Mouse (Mus musculus): ENCODE measurements at regions not wholly inside any gene's neighbourhood (a gene's known extent, or its start where the extent isn't known, plus 50 kb on each side); places are given as distances from the start of the nearest gene placed in this dataset.

DNA sequence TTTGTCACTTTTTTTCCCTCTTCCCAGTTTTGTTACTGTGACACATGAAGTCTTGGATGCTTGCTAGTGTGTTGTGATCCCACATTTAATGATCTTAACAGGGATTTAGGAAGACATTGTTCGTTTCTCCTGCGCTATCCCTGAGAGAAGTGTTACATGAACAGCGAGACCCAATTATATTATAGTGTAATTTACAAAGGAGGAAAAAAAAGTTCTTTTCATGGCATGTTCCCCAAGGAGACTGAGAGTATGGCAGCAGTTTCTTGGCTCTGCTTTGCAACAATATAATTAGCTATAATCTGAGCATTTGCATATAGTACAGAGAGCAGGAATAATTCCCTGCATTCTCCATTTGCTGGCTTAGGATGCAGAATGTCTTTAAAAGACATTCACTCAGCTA is 168.6 kb downstream of the Insc start:
- DNase-seq (ENCODE audit: low spot score in 2 of 2), result no peak

DNA sequence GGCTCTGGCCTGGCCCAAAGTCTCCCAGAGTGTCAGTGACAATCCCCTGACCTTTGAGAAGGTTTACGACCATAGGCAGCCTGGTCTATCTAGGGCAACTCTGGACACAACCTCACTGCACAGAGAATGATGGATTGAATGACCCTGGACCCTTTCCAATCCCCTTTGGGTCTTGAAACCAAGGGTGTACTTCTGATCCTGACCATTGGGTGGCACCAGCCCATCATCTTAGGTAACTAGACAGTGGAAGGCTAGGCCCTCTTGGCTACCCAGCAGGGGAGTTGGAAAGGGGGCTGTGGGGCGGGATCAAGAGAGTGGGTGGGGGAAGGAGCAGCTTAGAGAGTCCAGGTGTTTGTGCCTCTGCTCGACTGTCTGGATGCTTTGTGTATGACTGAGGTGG is 178.7 kb downstream of the Insc start:
- DNase-seq (ENCODE audit: low spot score in 2 of 2), result peak; percentile 44 to 81

DNA sequence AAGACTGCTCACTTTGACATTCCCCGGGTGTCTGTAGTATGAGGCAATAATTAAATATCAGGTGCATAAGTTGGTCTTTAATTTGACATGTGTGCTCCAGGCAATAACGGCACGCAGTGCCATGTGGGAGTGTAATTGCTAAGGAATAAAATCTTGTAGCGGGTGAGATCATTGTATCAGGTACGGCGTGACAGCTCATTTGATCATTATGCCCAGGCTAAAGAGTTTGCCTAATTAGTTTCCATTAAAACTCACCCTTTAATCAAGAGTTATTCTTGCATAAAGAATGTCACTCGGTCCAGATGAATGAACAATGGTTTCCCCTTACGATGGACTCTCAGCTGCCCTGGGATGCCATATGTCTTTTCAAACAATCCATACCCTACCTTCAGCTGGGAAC is 190.4 kb downstream of the Insc start:
- no peak for DNase-seq (ENCODE audit: low spot score in 2 of 2)

GRCm38 (mm10) chr7:114950759-114951158 is 207.3 kb downstream of the Insc start:
- no peak for DNase-seq (ENCODE audit: low spot score in 2 of 2)

GRCm38 (mm10) chr7:114963206-114963605 is 219.7 kb downstream of the Insc start:
- DNase-seq (ENCODE audit: low spot score in 2 of 2), result no peak

DNA sequence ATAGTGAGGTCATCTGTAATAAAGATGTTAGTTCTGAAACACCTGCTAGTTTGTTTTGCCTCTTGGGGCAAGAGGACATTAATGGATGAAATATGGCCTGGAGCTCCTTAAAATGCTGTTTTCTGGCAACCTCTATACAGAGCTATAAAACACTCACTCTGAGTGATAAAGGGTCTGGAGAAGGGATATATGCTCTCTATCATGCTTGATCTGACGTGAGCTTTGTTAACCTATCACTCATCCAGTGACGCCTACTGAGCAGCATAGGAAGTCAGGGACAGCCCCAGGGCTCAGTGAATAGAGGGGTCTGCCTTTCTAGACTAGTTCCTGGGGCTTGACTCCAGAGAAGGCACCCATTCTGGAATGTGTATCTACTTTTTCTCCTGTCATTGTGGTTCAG is 222.4 kb downstream of the Insc start:
- no peak for DNase-seq (ENCODE audit: low spot score in 2 of 2)

DNA sequence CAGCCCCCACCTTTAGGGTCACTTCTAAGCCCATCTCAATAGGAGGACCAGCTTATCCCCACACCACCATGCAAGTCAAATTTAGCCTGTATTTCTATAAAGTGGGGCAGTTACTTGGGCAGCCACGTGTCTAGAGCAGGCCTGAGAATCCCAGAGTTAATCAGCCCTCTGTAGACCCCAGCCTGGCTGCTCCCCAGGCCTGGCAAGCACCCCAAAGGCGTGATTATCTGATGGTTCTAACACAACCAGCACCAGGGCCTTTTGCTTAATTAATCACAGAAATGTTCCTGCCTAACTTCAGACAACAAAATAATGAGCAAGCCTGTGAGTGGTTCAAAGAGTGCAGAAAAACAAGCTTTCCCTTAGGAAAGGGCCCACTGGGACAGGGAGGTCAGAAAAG is 243.0 kb downstream of the Insc start:
- DNase-seq (ENCODE audit: low spot score in 2 of 2), result no peak

DNA sequence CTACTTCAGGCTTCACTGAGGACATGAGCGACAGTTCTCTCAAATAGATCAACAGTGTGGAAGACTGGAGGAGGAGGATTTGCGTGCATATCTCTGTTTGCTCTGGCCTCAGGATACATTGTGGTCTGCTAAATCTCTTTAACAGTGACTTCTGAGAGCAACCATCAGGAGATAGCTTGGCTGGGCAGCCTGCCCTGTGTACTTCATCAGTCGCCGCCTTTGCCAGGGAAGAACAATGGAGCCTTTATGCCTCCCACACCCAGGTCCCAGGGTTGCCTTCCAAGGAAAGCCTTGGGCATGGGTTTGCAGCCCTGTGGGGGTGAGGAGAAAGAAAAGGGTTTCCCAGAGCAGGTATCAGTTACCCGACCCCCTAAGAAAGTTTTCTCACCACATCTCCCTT is 247.8 kb downstream of the Insc start:
- DNase-seq (ENCODE audit: low spot score in 2 of 2), result peak in 1 of 2 experiments; percentile 6

- DNase-seq (ENCODE audit: low spot score in 2 of 2), result no peak
Observed at GRCm38 (mm10) chr7:114992440-114992839, 248.9 kb downstream of the Insc start.

DNA sequence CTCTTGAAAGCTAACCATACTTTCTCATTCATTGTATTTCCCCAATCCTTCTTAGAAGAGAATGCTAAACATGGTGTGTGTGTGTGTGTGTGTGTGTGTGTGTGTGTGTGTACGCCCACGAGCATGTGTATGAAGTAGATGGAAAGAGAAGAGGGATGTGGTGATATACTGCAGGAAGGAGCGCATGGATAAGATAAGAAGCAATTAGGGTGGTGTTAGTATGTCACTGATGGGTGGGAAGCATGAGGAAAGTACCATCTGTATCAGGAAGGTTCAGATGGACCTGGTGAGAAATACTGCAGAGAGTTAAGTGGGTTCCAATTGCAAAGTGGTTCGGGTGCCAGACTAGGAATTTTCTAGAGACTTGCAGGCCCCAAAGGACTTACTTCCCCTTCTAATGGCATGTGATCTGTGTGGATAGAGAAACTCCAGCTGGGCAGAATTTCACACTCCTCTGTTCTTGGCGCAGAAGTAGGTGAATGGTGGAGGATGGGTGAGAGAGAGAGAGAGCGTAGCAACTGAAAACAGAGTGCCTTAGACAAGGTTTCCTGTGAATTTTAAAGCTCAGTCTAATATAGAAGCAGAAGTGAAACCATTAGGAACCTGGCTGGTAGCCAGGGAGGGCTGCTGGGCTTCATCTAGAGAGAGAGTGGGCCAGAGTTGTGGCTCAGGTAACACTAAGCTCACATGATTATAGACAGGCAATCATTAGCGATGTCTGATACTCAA is 257.5 kb downstream of the Insc start:
- DNase-seq (ENCODE audit: low spot score in 2 of 2), result peak in 1 of 2 experiments; percentile 11

DNA sequence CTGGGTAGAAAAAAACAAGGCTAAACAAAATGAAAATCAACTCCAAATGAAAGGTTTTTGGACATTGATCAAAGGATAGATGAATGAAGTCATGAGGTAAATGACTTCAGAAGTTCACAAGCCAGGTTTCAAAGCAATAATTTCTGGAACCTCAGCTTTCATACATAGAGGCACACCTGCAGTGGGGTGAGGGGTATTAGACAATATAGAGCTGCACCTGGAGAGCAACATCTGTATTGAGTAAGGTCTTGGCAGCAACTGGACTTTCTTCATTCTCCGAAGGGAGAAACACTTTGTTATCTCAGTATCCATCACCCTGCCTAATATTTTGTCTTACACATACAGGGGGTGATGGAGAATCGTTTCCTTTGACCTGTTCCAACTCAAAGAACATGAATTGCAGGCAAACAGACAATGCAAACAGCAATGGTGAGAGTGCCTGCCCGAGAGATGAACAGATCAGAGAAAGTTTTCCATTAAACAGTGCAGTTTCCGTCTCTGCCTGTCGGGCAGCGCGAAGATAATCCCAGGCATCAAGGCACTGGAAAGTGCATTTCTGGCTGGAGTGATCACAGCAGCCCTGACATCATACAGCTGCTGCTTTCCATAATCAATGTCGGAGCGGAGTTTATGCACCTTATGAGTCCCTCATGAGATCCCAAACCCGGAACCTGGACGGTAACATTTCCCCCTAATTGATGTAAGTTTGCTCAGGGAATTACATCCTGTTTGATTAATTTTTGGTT is 270.9 kb downstream of the Insc start:
- no peak for DNase-seq (ENCODE audit: low spot score in 2 of 2)

DNA sequence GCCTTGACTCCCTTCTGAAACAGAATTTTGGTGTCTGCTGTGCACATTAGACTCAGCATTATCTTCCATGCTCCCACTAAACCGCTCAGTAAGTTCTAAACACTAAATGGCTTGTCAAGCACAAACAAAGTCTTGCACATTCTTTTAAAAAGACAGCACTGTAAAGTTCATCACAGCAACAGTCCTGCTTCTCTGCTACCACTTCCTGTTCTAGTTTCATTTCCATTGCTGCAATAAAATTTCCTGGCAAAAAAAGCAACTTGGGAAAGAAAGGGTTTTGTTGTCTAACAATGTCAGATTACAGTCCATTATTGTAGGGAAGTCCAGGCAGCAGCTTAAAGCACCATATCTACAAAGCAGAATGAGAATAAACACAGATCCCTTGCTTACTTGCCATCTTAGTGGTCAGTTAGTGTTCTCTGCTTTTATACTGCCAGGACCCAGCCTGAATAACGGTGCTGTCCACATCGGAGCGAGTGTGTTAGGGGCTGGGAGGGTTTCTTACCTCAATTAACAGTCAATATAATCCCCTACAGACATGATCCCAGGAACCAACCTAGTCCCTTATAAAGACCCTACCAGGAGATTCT is 276.0 kb downstream of the Insc start:
- DNase-seq (ENCODE audit: low spot score in 2 of 2), result no peak

- no peak for DNase-seq (ENCODE audit: low spot score in 2 of 2)
Observed at GRCm38 (mm10) chr7:115020023-115020422, 276.5 kb downstream of the Insc start.

DNA sequence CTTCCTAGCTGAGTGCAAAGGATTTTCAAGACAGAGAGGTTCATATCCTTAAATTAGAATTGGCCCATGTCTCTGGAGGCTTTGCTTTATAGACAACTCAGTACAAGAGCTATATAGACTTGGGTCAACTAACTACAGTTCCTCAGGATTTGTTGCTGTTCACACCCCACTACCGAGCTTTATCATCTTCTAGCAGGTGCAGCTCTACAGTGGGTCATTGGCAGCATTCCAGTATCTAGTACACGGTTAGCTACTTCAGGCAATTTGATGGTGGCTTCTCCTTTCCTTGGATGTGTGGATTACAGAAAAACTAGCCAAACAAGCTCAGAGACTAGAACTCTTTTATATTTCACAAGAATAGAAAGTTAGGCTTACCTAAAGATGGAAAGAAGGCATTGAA is 282.3 kb downstream of the Insc start:
- DNase-seq (ENCODE audit: low spot score in 2 of 2), result no peak

- peak in 1 of 2 experiments; percentile 9 for DNase-seq (ENCODE audit: low spot score in 2 of 2)
Observed at GRCm38 (mm10) chr7:115027685-115028084, 284.2 kb downstream of the Insc start.

DNA sequence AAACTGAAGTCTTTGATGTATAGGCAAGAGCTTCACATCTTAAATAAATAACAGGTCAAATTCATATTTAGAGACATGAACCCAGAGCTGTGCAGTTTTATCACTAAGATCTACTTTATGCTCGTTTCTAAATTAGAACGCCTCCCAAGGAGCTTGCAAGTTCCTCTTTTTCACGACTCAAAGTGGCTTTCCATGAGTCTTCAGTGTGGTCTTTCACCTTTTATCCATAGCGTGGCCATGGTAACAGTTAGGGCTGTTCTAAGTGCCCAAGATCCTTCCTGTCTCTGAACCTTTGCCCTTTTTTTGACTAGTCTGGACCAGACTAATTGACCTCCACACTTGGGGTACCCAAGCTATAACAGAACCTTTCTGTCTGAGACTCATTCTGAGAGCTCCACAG is 290.5 kb downstream of the Insc start:
- no peak for DNase-seq (ENCODE audit: low spot score in 2 of 2)

GRCm38 (mm10) chr7:115055527-115055926 is 312.0 kb downstream of the Insc start:
- DNase-seq (ENCODE audit: low spot score in 2 of 2), result no peak

- DNase-seq (ENCODE audit: low spot score in 2 of 2), result no peak
Observed at GRCm38 (mm10) chr7:115056992-115057645, 313.6 kb downstream of the Insc start.

DNA sequence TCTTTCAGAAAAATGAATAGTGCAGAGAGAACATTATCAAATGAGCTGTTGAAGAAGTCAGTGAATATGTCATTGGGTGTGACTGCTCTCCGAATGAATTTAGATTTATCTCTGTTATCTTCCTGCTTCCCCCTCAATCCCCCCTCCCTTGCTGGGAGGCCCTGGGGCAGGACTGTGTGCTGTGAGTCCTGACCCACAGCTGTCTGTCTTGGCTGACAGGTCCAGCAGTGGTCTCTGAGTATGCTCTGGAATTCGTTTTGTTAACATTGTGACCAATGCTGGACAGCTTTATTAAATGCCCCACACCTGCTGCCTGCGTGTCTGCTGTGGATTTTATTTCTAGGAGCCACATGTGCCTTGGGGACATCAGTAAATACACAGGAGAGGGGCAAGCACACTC is 314.2 kb downstream of the Insc start:
- no peak for DNase-seq (ENCODE audit: low spot score in 2 of 2)

DNA sequence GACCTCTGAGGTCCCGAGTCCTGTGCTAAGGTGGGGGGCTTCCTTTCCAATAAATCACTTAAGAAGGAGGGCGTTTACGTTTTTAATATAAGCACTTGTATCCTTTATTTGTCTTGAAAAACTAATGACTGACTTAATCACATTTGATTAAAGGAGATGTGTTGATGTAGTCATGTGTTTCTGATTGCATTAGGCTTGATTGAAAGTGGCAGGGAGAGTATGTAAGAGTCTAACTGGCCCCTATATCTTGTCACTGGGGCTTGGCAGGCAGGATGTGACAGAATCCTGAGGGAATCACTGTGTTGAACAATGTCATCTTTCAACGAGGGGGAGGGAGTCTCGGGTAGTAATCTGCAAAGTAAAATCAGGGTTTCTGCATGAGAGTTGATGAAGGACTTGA is 316.7 kb downstream of the Insc start:
- DNase-seq (ENCODE audit: low spot score in 2 of 2), result no peak

DNA sequence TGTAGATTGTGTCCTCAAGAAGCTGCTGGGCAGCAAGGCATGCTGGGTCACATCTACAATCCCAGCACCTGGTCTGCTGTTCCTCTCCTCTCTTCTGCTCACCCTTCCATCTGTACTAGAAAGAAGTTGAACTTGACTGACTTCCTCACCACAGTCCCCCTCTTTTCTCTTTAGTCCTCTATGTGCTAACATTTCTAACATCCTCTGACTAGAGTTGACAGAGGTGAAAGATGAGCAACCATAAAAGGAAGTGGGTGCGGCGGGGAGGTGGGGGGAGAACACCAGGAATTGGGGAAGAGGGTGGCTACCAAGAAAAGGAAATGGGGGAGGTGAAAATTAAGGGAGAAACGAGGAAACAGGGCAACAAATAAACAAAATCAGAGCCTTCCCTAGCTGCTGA is 319.3 kb downstream of the Insc start:
- no peak for DNase-seq (ENCODE audit: low spot score in 2 of 2)

DNA sequence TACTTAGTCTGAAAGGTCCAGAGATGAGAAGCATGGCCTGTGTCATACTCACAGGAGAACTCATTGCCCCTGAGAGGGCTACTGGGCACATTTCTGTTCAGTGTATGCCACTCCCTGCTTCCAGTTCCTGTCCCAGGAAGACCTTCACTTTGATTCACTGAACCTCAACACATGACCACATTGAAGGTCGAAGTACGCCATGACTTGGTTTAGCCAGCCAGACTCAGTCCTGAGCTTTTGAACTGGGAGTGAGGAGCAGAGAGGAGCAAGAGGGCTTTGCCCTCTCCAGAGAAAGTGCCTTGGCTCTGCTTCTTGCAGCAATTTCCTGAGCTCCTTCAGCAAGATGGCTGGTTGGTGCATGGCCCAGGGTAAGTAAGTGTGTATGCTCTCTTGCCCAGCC is 324.1 kb downstream of the Insc start:
- DNase-seq (ENCODE audit: low spot score in 2 of 2), result no peak

All from layer of hippocampus, adult 18-20 months (tissue).